Mouse (Mus musculus): ENCODE results near the gene Phf21b.
"Not testable (repeated sequence)": the region's sequence is repeated elsewhere in the genome, so short reads cannot be mapped to it uniquely, and the experiment has no call there.

Gene Phf21b

GRCm38 (mm10) chr15:84772191-84773111 lies 83.4 kb downstream of the Phf21b start:
- peak; percentile 4 for DNase-seq

GRCm38 (mm10) chr15:84769641-84770341 lies 86.1 kb downstream of the Phf21b start:
- DNase-seq: peak; percentile 9

GRCm38 (mm10) chr15:84768531-84768930 lies 87.3 kb downstream of the Phf21b start:
- DNase-seq: not testable (repeated sequence)

- peak; percentile 8 for DNase-seq
These were observed 89.2 kb downstream of the Phf21b start for GRCm38 (mm10) chr15:84766621-84767020.

GRCm38 (mm10) chr15:84763423-84763812 lies 92.4 kb downstream of the Phf21b start:
- DNase-seq: no peak

GRCm38 (mm10) chr15:84762712-84763422 lies 93.0 kb downstream of the Phf21b start:
- DNase-seq: no peak

GRCm38 (mm10) chr15:84758493-84758892 lies 97.4 kb downstream of the Phf21b start:
- peak; percentile 25 for DNase-seq

- no peak for DNase-seq
These were observed 99.4 kb downstream of the Phf21b start for GRCm38 (mm10) chr15:84756426-84756825.

GRCm38 (mm10) chr15:84754987-84755386 lies 100.9 kb downstream of the Phf21b start:
- peak; percentile 83 for DNase-seq

- no peak for DNase-seq
These were observed 110.0 kb downstream of the Phf21b start for GRCm38 (mm10) chr15:84745831-84746230.

GRCm38 (mm10) chr15:84744308-84744707 lies 111.5 kb downstream of the Phf21b start:
- DNase-seq: no peak

- no peak for DNase-seq
These were observed 112.5 kb downstream of the Phf21b start for GRCm38 (mm10) chr15:84743347-84743746.

GRCm38 (mm10) chr15:84741573-84741972 lies 114.3 kb downstream of the Phf21b start:
- DNase-seq: peak; percentile 18

- DNase-seq: no peak
These were observed 117.6 kb downstream of the Phf21b start for GRCm38 (mm10) chr15:84738246-84738645.

GRCm38 (mm10) chr15:84736994-84737346 lies 118.9 kb downstream of the Phf21b start:
- DNase-seq: no peak

- no peak for DNase-seq
These were observed 119.4 kb downstream of the Phf21b start for GRCm38 (mm10) chr15:84736346-84736993.
